Mouse (Mus musculus) yolk sac, embryonic 10.5 days (tissue): ENCODE data around the gene Gm20388.
"Not testable (repeated sequence)": the region's sequence is repeated elsewhere in the genome, so short reads cannot be mapped to it uniquely, and the experiment has no call there.

Experiments used
- DNase-seq: peaks from one replicate; pipeline ENCODE4 v3.0.0-alpha.2; 2017; ENCODE audit warnings: low spot score

Gm20388 gene

GRCm38 (mm10) chr8:122303451-122303850 is 2392.8 kb downstream of the Gm20388 start:
- DNase-seq, result no peak

GRCm38 (mm10) chr8:122304058-122304457 is 2393.4 kb downstream of the Gm20388 start:
- DNase-seq, result no peak

- DNase-seq, result no peak
Measured at GRCm38 (mm10) chr8:122306660-122307399, 2396.2 kb downstream of the Gm20388 start.

- no peak for DNase-seq
Measured at GRCm38 (mm10) chr8:122307836-122308235, 2397.2 kb downstream of the Gm20388 start.

GRCm38 (mm10) chr8:122309272-122309671 is 2398.6 kb downstream of the Gm20388 start:
- DNase-seq, result no peak

- peak; percentile 76 for DNase-seq
Measured at GRCm38 (mm10) chr8:122311115-122311514, 2400.5 kb downstream of the Gm20388 start.

- DNase-seq, result no peak
Measured at GRCm38 (mm10) chr8:122312553-122312952, 2401.9 kb downstream of the Gm20388 start.

GRCm38 (mm10) chr8:122313310-122313709 is 2402.7 kb downstream of the Gm20388 start:
- DNase-seq, result peak; percentile 66

- no peak for DNase-seq
Measured at GRCm38 (mm10) chr8:122314899-122315496, 2404.4 kb downstream of the Gm20388 start.

GRCm38 (mm10) chr8:122316402-122316801 is 2405.8 kb downstream of the Gm20388 start:
- no peak for DNase-seq

GRCm38 (mm10) chr8:122317918-122318475 is 2407.4 kb downstream of the Gm20388 start:
- DNase-seq, result no peak

GRCm38 (mm10) chr8:122319045-122319707 is 2408.5 kb downstream of the Gm20388 start:
- no peak for DNase-seq

- no peak for DNase-seq
Measured at GRCm38 (mm10) chr8:122319708-122320075, 2409.1 kb downstream of the Gm20388 start.

- no peak for DNase-seq
Measured at GRCm38 (mm10) chr8:122320541-122320940, 2409.9 kb downstream of the Gm20388 start.

- DNase-seq, result no peak
Measured at GRCm38 (mm10) chr8:122321455-122321921, 2410.8 kb downstream of the Gm20388 start.

GRCm38 (mm10) chr8:122322126-122322525 is 2411.5 kb downstream of the Gm20388 start:
- DNase-seq, result no peak

GRCm38 (mm10) chr8:122322792-122323191 is 2412.2 kb downstream of the Gm20388 start:
- DNase-seq, result peak; percentile 45

- not testable (repeated sequence) for DNase-seq
Measured at GRCm38 (mm10) chr8:122323951-122324402, 2413.3 kb downstream of the Gm20388 start.

GRCm38 (mm10) chr8:122325196-122325595 is 2414.6 kb downstream of the Gm20388 start:
- DNase-seq, result no peak

- no peak for DNase-seq
Measured at GRCm38 (mm10) chr8:122326114-122326542, 2415.5 kb downstream of the Gm20388 start.

- DNase-seq, result no peak
Measured at GRCm38 (mm10) chr8:122329072-122329471, 2418.4 kb downstream of the Gm20388 start.

- DNase-seq, result no peak
Measured at GRCm38 (mm10) chr8:122329553-122330239, 2419.1 kb downstream of the Gm20388 start.
